Mouse (Mus musculus) natural killer cell, adult 2 months (primary cell): Measurements from ENCODE around the gene Acsf2.

Source experiments
- DNase-seq, 2 experiments: peaks; one replicate each; pipeline ENCODE4 v3.0.0; 2022; ENCODE audit warnings: low spot score in 2 of 2

Gene Acsf2

GRCm38 (mm10) chr11:94548041-94548784 lies 53.5 kb downstream of the Acsf2 start:
- no peak for DNase-seq

GRCm38 (mm10) chr11:94547271-94547670 lies 54.4 kb downstream of the Acsf2 start:
- no peak for DNase-seq

- DNase-seq: no peak
Measured at GRCm38 (mm10) chr11:94546381-94546780, 55.3 kb downstream of the Acsf2 start.

GRCm38 (mm10) chr11:94544422-94544821 lies 57.2 kb downstream of the Acsf2 start:
- no peak for DNase-seq

GRCm38 (mm10) chr11:94543932-94544331 lies 57.7 kb downstream of the Acsf2 start:
- peak; percentile 76 to 77 for DNase-seq

- DNase-seq: no peak
Measured at GRCm38 (mm10) chr11:94543344-94543743, 58.3 kb downstream of the Acsf2 start.

GRCm38 (mm10) chr11:94542400-94542799 lies 59.3 kb downstream of the Acsf2 start:
- DNase-seq: no peak

GRCm38 (mm10) chr11:94539761-94540160 lies 61.9 kb downstream of the Acsf2 start:
- DNase-seq: no peak

GRCm38 (mm10) chr11:94538733-94539292 lies 62.9 kb downstream of the Acsf2 start:
- DNase-seq: no peak

- DNase-seq: no peak
Measured at GRCm38 (mm10) chr11:94533171-94533570, 68.5 kb downstream of the Acsf2 start.

- DNase-seq: no peak
Measured at GRCm38 (mm10) chr11:94528879-94529278, 72.8 kb downstream of the Acsf2 start.

GRCm38 (mm10) chr11:94526171-94526879 lies 75.3 kb downstream of the Acsf2 start:
- no peak for DNase-seq

- DNase-seq: peak; percentile 75 to 88
Measured at GRCm38 (mm10) chr11:94521219-94521843, 80.3 kb downstream of the Acsf2 start, which contains the start of gene Mycbpap. Gene Mycbpap (minus strand): TSS chr11:94521742.

GRCm38 (mm10) chr11:94513452-94513851 lies 88.2 kb downstream of the Acsf2 start:
- no peak for DNase-seq

- no peak for DNase-seq
Measured at GRCm38 (mm10) chr11:94508976-94509375, 92.7 kb downstream of the Acsf2 start.
